Mouse (Mus musculus) heart, postnatal 0 days (tissue): ENCODE measurements around the gene B230118H07Rik.

ENCODE experiments used
- CTCF ChIP-seq: IDR thresholded peaks from 2 replicates; pipeline ENCODE4 v1.5.1; 2016; ENCODE audit warnings: antibody characterized with exemption, control low read depth, low read depth
- EP300 ChIP-seq: IDR thresholded peaks from 2 replicates; pipeline ENCODE4 v1.6.1; 2016; ENCODE audit warnings: antibody characterized with exemption, low read depth

DNA sequence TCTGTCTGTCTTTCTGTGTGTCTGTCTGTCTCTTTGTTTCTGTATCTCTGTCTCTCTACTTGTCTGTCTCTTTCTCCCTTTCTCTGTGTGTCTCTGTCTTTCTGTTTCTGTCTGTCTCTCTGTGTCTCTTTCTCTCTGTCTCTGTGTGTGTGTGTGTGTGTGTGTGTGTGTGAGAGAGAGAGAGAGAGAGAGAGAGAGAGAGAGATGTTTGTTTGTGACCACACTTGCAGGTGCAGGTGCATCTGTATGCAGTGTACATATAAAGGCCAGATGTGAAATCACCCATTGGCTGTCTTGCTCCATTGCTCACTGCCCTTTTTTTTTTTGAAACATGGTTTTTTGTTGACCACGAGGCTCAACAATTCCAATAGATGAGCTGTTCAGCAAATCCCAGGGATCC, 1.1 kb upstream of the B230118H07Rik start:
- TF ChIP-seq CTCF (no peak), EP300 (no peak)
